In the genomic region with DNA sequence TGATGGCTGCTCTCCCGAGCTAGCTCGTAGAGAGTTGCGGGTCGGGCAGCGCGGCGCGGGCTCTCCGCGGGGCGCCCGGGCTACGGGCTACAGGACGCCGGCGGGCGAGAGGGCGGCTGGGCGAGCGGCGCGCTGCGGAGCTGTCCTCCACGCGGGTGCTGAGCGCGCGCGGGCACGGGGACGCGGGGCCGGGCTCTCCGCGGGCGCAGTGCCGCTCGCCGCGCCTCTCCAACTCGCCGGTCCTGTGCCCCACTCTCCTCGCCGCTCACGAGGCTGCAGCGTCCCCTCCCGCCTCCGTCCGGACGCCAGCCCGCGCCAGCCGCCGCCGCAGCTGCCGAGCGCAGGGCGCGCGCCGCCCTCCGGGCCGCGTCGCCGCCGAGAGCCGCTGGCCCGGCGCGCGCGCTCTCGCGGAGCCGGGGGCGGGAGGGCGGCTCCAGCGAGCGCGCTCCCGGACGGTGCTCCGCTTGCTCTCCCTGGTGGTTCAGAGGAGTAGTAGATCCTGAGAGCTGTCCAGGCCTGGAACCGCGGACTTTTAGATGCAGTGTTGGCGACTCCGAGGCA, we compare ENCODE assay signal across 8 mouse cellular contexts. TPM values are rescaled to one million over a fixed set of nuclear protein-coding genes. Genes with fewer than 3 reads are reported as not detected.
DNase-seq lines count a peak whose midpoint lies in the region; ATAC-seq lines count a peak whose summit lies in the region.

A gene (minus strand): TSS at position 347 of the 561 bp plus-strand sequence.

- no peaks in the 10 kb centered on the region for H3K36me3 ChIP-seq in limb, embryonic 11.5 days (ENCODE audit: control insufficient read depth, insufficient read depth, low read length)
- H3K36me3 ChIP-seq in neural tube, embryonic 11.5 days (ENCODE audit: control insufficient read depth, insufficient read depth, low read length), result no peaks in the 10 kb centered on the region

- 0 out of 2 replicates have a peak, but pooled peaks cover 5% of the 10 kb centered on the region for H3K4me1 ChIP-seq in limb, embryonic 11.5 days (ENCODE audit: control insufficient read depth, insufficient read depth, low read length)
- H3K4me1 ChIP-seq in neural tube, embryonic 11.5 days (ENCODE audit: control insufficient read depth, insufficient read depth, low read length), result no peaks in the 10 kb centered on the region

- peak; percentile 53 for DNase-seq in gastrocnemius, postnatal 10 days
- DNase-seq in gastrocnemius, adult 18-20 months (ENCODE audit: low spot score), result no peak
- DNase-seq in embryo, embryonic 11.5 days (ENCODE audit: low read depth, low spot score), result peak; percentile 57
- peak; percentile 1 for DNase-seq in heart, adult 9 months (ENCODE audit: low spot score in 2 of 2)
- peak; percentile 7 to 15 for DNase-seq in kidney, adult 8-10 months
- DNase-seq in limb, embryonic 11.5 days (ENCODE audit: low spot score), result peak; percentile 77
- DNase-seq in neural tube, embryonic 11.5 days (ENCODE audit: low spot score), result peak; percentile 89
- peak; percentile 44 for DNase-seq in urinary bladder, adult 2 months (ENCODE audit: low spot score)

- H3K9me3 ChIP-seq in limb, embryonic 11.5 days (ENCODE audit: control insufficient read depth, low read length), result no peaks in the 10 kb centered on the region
- no peaks in the 10 kb centered on the region for H3K9me3 ChIP-seq in neural tube, embryonic 11.5 days (ENCODE audit: control insufficient read depth, low read length)

- under 1% methylated on average over 73 of the region's 88 CpGs for WGBS in limb, embryonic 11.5 days
- under 1% methylated on average over 66 of the region's 88 CpGs for WGBS in neural tube, embryonic 11.5 days

- peak; percentile 91 for ATAC-seq in limb, embryonic 11.5 days (ENCODE audit: insufficient number of reproducible peaks, low FRiP score, low TSS enrichment, low read depth)
- ATAC-seq in neural tube, embryonic 11.5 days (ENCODE audit: insufficient read depth, low FRiP score, low TSS enrichment), result peak; percentile 89

- peak within 1 kb of the TSS; percentile 22; the same call in 1 of the 2 replicates for H3K9ac ChIP-seq in limb, embryonic 11.5 days (ENCODE audit: low read length)
- H3K9ac ChIP-seq in neural tube, embryonic 11.5 days (ENCODE audit: low read length), result peak within 1 kb of the TSS; percentile 62

- peak within 1 kb of the TSS; percentile 43 for H3K4me3 ChIP-seq in limb, embryonic 11.5 days (ENCODE audit: low read depth, low read length)
- H3K4me3 ChIP-seq in neural tube, embryonic 11.5 days (ENCODE audit: low read depth, low read length), result peak within 1 kb of the TSS; percentile 60

- H3K27ac ChIP-seq in limb, embryonic 11.5 days (replicated peaks; ENCODE audit: low read depth, low read length), result no peak within 1 kb of the TSS
- H3K27ac ChIP-seq in neural tube, embryonic 11.5 days (ENCODE audit: low read depth, low read length), result 0 out of 2 replicates have a peak within 1 kb of the TSS, but pooled peaks have one; percentile 20

- H3K27me3 ChIP-seq in limb, embryonic 11.5 days (ENCODE audit: control insufficient read depth, insufficient read depth, low read length), result peaks cover 10% of the 10 kb centered on the region
- 0 out of 2 replicates have a peak, but pooled peaks cover 2% of the 10 kb centered on the region for H3K27me3 ChIP-seq in neural tube, embryonic 11.5 days (ENCODE audit: control insufficient read depth, insufficient read depth, low read length)

- peak within 1 kb of the TSS; percentile 85 for H3K4me2 ChIP-seq in limb, embryonic 11.5 days (ENCODE audit: low read depth, severe bottlenecking)
- H3K4me2 ChIP-seq in neural tube, embryonic 11.5 days (ENCODE audit: low read depth), result peak within 1 kb of the TSS; percentile 92

RNA-seq across cellular contexts. Expression of the gene that starts here (rescaled TPM):
- total RNA-seq in gastrocnemius, postnatal 10 days (2021), result 1 to 10 TPM; 1.0 to 1.3 TPM
- under 1 TPM; 0.55 to 0.81 TPM for total RNA-seq in gastrocnemius, adult 18-20 months (2021)
- polyA plus RNA-seq in limb, embryonic 11.5 days (2014; fragmentation: Nextera tagmentation; extraction: Ambion mirVana), result 0.13 and 0.21 TPM in 2 replicates
- 4.2 and 6.6 TPM in 2 replicates for polyA plus RNA-seq in neural tube, embryonic 11.5 days (2014; fragmentation: Nextera tagmentation; extraction: Ambion mirVana)
- 23.9 and 25.0 TPM in 2 replicates for polyA plus RNA-seq in urinary bladder, adult 2 months (2012; rRNA removed)

Comparison
In these comparisons a context has a peak if more than half of its experiments do, and no peak if none do; other contexts are left out.
1. Peak in DNase-seq, ATAC-seq, H3K4me3 ChIP-seq, H3K9ac ChIP-seq and H3K4me2 ChIP-seq in limb, embryonic 11.5 days; RNA of the gene not detected or under 1 TPM.